Mouse (Mus musculus): ENCODE measurements around the gene Prdx5. TPM values are rescaled to one million over a fixed set of nuclear protein-coding genes. Genes with fewer than 3 reads are reported as not detected.

Prdx5 gene
- total RNA-seq (2014; fragmentation: Nextera tagmentation) (76.5 and 87.1 TPM in 2 replicates), total RNA-seq (2017) (101 and 126 TPM in 2 replicates)

GRCm38 (mm10) chr19:6909507-6910289, at the start of gene Prdx5, which contains the start of gene Trmt112:
Prdx5 (minus strand) TSS chr19:6910106.
Trmt112 (plus strand) TSS chr19:6909698.
- ATAC-seq (replicated peaks; ENCODE audit: low FRiP score, low TSS enrichment, poor library complexity, severe bottlenecking): peak; percentile 88

DNA sequence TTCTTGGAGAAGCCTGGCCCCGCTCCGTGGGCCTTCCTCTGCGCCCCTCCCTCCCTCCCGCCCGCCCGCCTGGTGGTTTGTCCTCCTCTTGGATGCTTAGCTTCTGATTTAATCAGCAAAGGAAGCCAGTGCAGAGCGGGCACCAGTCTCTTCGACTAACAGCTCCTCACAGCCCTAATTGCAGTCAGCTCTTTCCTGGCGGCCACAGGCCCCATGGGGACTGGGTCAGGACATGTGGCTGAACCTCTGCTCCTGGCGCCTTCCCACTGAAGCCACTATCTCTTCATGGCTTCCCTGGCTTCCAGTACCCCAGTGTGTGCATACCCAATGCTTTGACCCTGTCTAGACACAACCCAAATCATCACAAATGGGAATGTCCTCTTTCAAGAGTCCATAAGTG, 46.6 kb upstream of the Prdx5 start:
- no peak for ATAC-seq (replicated peaks; ENCODE audit: low FRiP score, low TSS enrichment, poor library complexity, severe bottlenecking)

GRCm38 (mm10) chr19:6955424-6955823, 45.5 kb upstream of the Prdx5 start:
- ATAC-seq (replicated peaks; ENCODE audit: low FRiP score, low TSS enrichment, poor library complexity, severe bottlenecking): no peak

GRCm38 (mm10) chr19:6954046-6954445, 44.1 kb upstream of the Prdx5 start:
- ATAC-seq (replicated peaks; ENCODE audit: low FRiP score, low TSS enrichment, poor library complexity, severe bottlenecking): no peak

- no peak for ATAC-seq (replicated peaks; ENCODE audit: low FRiP score, low TSS enrichment, poor library complexity, severe bottlenecking)
Observed at GRCm38 (mm10) chr19:6952712-6953037, 42.8 kb upstream of the Prdx5 start.

GRCm38 (mm10) chr19:6951994-6952711, 42.2 kb upstream of the Prdx5 start:
- ATAC-seq (replicated peaks; ENCODE audit: low FRiP score, low TSS enrichment, poor library complexity, severe bottlenecking): peak; percentile 45

- ATAC-seq (replicated peaks; ENCODE audit: low FRiP score, low TSS enrichment, poor library complexity, severe bottlenecking): peak; percentile 71
Observed at GRCm38 (mm10) chr19:6951381-6951968, 41.6 kb upstream of the Prdx5 start.

GRCm38 (mm10) chr19:6950613-6951153, 40.8 kb upstream of the Prdx5 start:
- peak; percentile 18; the same call in 1 of the 2 replicates for ATAC-seq (replicated peaks; ENCODE audit: low FRiP score, low TSS enrichment, poor library complexity, severe bottlenecking)

DNA sequence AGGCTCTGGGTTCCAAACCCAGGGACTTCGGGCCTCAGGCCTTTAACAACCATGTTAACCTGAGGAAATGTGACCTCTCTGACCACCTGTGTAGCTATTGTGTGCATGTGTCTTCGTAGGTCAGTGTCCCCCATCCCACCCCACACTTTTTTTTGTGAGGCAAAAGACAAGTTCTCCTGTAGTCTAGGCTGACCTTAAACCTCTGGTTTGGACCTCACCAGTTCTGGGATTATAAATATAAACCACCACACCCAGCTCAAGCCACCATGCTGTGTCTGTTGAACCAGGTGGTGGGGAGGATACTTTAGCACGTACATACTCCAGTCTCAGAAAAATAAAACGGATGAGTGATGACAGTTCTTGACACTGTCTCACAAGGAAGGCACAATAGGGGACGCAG, 40.0 kb upstream of the Prdx5 start:
- no peak for ATAC-seq (replicated peaks; ENCODE audit: low FRiP score, low TSS enrichment, poor library complexity, severe bottlenecking)

DNA sequence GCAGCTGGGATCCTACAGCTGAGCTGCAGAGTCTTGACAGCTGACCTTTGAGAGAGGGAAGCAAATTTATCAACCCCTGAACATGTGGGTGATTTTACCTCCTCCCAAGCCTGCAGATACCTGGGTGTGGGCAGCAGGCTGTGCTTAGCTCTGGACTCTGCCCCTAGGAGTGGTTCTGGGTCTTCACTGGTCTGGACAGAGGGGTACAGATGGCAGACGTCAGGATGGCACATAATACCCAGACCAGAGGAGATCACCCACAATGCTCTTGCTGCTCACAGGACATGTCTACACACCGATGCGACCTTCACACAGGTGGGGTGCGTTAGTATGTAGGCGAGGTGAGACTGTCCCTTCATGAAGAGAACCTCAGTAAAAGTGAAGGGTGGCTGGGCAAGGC, 39.6 kb upstream of the Prdx5 start:
- no peak for ATAC-seq (replicated peaks; ENCODE audit: low FRiP score, low TSS enrichment, poor library complexity, severe bottlenecking)

GRCm38 (mm10) chr19:6948186-6948585, 38.3 kb upstream of the Prdx5 start:
- ATAC-seq (replicated peaks; ENCODE audit: low FRiP score, low TSS enrichment, poor library complexity, severe bottlenecking): no peak

GRCm38 (mm10) chr19:6947742-6948141, 37.8 kb upstream of the Prdx5 start:
- ATAC-seq (replicated peaks; ENCODE audit: low FRiP score, low TSS enrichment, poor library complexity, severe bottlenecking): no peak

DNA sequence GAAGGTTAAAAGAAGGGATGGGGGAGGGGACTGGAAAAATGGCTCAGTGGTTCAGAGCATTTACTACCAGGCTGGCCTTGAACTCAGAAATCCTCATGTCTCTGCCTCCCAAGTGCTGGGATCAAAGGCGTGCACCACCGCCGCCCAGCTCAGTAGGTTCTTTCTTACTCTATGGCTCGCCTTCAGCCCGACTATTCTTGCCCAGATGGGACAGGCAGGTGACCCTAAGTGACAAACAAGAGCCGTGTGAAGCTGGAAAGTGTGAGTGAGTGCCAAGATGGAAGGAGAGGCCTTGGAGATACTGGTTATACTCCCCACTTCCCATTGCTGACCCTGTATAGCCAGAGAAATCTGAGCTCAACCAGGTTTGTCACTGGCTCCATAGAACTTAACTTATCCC, 33.8 kb upstream of the Prdx5 start:
- no peak for ATAC-seq (replicated peaks; ENCODE audit: low FRiP score, low TSS enrichment, poor library complexity, severe bottlenecking)

GRCm38 (mm10) chr19:6942764-6943163, 32.9 kb upstream of the Prdx5 start:
- no peak for ATAC-seq (replicated peaks; ENCODE audit: low FRiP score, low TSS enrichment, poor library complexity, severe bottlenecking)

- ATAC-seq (replicated peaks; ENCODE audit: low FRiP score, low TSS enrichment, poor library complexity, severe bottlenecking): peak; percentile 84
Observed at GRCm38 (mm10) chr19:6942249-6942691, 32.4 kb upstream of the Prdx5 start, which contains the start of gene Gpr137. Gpr137 (minus strand) TSS chr19:6942480.

DNA sequence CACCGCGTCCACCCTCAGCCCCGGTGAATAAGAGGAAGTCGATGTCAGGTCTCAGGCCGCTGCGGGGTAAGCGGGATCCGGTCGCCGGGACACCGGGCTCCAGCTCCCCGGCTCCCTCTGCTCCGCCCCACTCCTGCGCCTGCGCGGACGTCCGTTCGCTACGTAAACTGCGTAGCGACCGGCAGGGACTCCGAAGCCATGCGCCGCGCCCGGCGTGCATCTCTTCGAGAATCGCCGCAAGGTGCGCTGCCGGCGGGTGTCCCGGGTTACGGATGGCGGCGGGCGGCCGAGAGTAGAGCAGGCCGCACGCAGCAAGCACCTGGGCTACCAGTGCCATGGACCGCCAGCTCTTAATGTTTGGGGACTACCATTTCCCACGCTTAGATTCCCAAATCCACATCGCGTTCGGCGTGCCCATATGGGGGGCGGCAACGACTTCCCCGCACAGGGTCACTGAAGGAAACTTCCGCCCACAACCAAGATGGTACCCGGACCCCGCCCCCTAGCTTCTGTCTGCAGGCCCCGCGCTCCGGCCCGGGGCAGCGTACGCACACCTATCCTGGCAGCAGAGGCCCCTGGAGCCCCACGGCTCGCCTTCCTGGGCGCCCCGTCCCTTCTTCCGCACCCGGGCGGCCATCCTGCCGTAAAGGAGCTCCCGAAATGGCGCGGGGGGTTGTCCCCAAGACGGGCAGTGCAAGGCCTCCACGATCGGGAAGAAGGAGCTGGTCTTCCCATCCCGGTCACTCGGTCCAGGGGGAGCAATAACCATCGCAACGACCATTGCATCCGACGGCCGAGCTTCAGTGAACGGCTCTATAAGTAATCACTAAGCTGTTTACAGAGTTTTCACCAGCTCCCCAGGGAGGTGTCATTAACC, 31.7 kb upstream of the Prdx5 start, which contains the start of gene Bad:
Gene Bad (plus strand): TSS at position 490 of the 877 bp plus-strand sequence.
- peak; percentile 67 for ATAC-seq (replicated peaks; ENCODE audit: low FRiP score, low TSS enrichment, poor library complexity, severe bottlenecking)

DNA sequence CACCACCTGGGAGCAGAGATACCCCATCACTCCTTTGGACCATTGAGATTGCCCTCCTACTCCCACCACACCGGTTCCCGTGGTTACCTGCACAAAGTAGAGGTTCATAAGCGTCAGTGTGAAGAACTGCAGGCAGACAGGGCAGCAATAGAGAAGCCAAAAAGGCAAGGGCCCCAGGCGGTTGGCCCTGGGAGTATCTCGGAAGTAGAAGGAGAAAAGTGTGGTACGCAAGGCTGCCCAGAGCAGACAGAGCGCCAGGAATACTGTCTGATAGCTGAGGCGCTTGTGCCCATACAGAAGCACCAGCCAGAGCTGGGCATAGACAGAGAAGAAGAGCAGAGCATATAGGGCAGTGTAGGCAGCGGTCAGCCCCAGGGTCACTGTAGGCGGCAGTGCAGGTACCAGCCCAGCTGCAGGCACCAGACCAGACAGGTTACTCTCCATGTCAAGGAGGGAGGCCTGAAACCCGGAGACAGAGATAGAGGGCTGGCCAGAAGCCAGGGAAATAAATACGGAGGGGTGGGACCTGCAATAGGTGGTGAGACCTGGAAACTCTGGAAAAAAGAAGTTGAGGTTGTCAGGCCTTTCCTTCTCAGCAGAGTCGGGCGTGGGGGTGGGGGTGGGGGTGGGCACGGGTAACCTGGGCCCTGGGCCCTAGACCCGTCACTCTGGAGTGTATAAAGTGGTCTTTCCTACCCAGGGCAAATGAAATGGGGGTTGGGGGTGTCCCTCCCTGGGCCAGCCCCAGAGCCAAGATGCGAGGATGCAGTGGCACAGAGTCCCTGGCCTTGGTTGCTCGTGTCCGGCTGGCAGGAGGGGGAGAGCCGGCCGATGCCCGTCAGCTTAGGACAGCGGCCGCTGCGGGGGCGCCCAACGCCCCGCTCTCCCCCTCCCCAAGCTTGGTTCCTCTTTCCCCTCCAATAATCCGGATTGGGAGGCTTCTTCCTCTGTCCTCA, 30.8 kb upstream of the Prdx5 start:
- ATAC-seq (replicated peaks; ENCODE audit: low FRiP score, low TSS enrichment, poor library complexity, severe bottlenecking): no peak
